Mouse (Mus musculus): Measurements from ENCODE around the gene Khdc3.

GRCm38 (mm10) chr9:73055441-73055911, 46.2 kb upstream of the Khdc3 start:
- TF ChIP-seq POU5F1 (IDR thresholded peaks at IDR 0.05; ENCODE audit: borderline replicate concordance, low read length): no peak
- no peak for TF ChIP-seq NANOG (IDR thresholded peaks at IDR 0.05; ENCODE audit: borderline replicate concordance, low read length)
- no peak for TF ChIP-seq CTCF (conservative IDR thresholded peaks at IDR 0.05; ENCODE audit: low read length)

Measured in E14TG2a.4 (cell line).